Mouse (Mus musculus) heart, adult 8-10 months (tissue): Measurements from ENCODE around the gene Prkn. TPM values are rescaled to one million over a fixed set of nuclear protein-coding genes. Genes with fewer than 3 reads are reported as not detected.

Source experiments
- DNase-seq: peaks from one replicate; pipeline ENCODE4 v3.0.0; 2022; ENCODE audit warnings: low spot score
- total RNA-seq, 4 experiments: library from RNA; stranded (reverse); gene quantifications; 2 replicates each; pipeline ENCODE4 v1.2.4; 2022

The Prkn gene
- total RNA-seq, 4 experiments from 2014 or later = 12.6 to 16.3 (median 15.2) TPM

- no peak for DNase-seq
Measured at GRCm38 (mm10) chr17:11735158-11735877, 895.1 kb downstream of the Prkn start.

GRCm38 (mm10) chr17:11736531-11736930 lies 896.3 kb downstream of the Prkn start:
- no peak for DNase-seq

GRCm38 (mm10) chr17:11737905-11738304 lies 897.7 kb downstream of the Prkn start:
- no peak for DNase-seq

GRCm38 (mm10) chr17:11740716-11741115 lies 900.5 kb downstream of the Prkn start:
- no peak for DNase-seq

- no peak for DNase-seq
Measured at GRCm38 (mm10) chr17:11741161-11741560, 901.0 kb downstream of the Prkn start.

- no peak for DNase-seq
Measured at GRCm38 (mm10) chr17:11751251-11751650, 911.1 kb downstream of the Prkn start.

- DNase-seq = no peak
Measured at GRCm38 (mm10) chr17:11752686-11753085, 912.5 kb downstream of the Prkn start.

- DNase-seq = no peak
Measured at GRCm38 (mm10) chr17:11765117-11765516, 924.9 kb downstream of the Prkn start.

GRCm38 (mm10) chr17:11765581-11765980 lies 925.4 kb downstream of the Prkn start:
- no peak for DNase-seq

GRCm38 (mm10) chr17:11767301-11767700 lies 927.1 kb downstream of the Prkn start:
- DNase-seq = no peak

- no peak for DNase-seq
Measured at GRCm38 (mm10) chr17:11768345-11768744, 928.2 kb downstream of the Prkn start.

GRCm38 (mm10) chr17:11768971-11769370 lies 928.8 kb downstream of the Prkn start:
- DNase-seq = no peak

- DNase-seq = no peak
Measured at GRCm38 (mm10) chr17:11769513-11769912, 929.3 kb downstream of the Prkn start.

- no peak for DNase-seq
Measured at GRCm38 (mm10) chr17:11779547-11779946, 939.4 kb downstream of the Prkn start.

GRCm38 (mm10) chr17:11780005-11780404 lies 939.8 kb downstream of the Prkn start:
- no peak for DNase-seq

GRCm38 (mm10) chr17:11780805-11781481 lies 940.8 kb downstream of the Prkn start:
- DNase-seq = no peak

- DNase-seq = no peak
Measured at GRCm38 (mm10) chr17:11788270-11788936, 948.2 kb downstream of the Prkn start.

- DNase-seq = no peak
Measured at GRCm38 (mm10) chr17:11795979-11796378, 955.8 kb downstream of the Prkn start.

GRCm38 (mm10) chr17:11801226-11801625 lies 961.0 kb downstream of the Prkn start:
- DNase-seq = no peak

- no peak for DNase-seq
Measured at GRCm38 (mm10) chr17:11807280-11807679, 967.1 kb downstream of the Prkn start.

GRCm38 (mm10) chr17:11817886-11818285 lies 977.7 kb downstream of the Prkn start:
- no peak for DNase-seq

- no peak for DNase-seq
Measured at GRCm38 (mm10) chr17:11819506-11819905, 979.3 kb downstream of the Prkn start.

- no peak for DNase-seq
Measured at GRCm38 (mm10) chr17:11820757-11821156, 980.6 kb downstream of the Prkn start.
